Mouse (Mus musculus) midbrain, embryonic 16.5 days (tissue): Measurements from ENCODE around the gene Itpa. TPM values are rescaled to one million over a fixed set of nuclear protein-coding genes. Genes with fewer than 3 reads are reported as not detected.

Source experiments
- ATAC-seq: fragments of 200-750 bp; cut with Nextera tagmentation; 2 replicates; pipeline ENCODE4 v1.8.0; 2017; ENCODE audit warnings: moderate TSS enrichment
- H3K27ac ChIP-seq: fragments of 300-500 bp; sonication (generic); 2 replicates; pipeline ENCODE4 v1.5.1; 2014; ENCODE audit warnings: mild to moderate bottlenecking, low read length, mixed read lengths
- H3K27me3 ChIP-seq: fragments of 300-500 bp; sonication (generic); 2 replicates; pipeline ENCODE4 v1.6.1; 2014; ENCODE audit warnings: low read depth, low read length, mixed read lengths; ENCODE audit not compliant: control insufficient read depth, insufficient read depth
- H3K36me3 ChIP-seq: fragments of 300-500 bp; sonication (generic); 2 replicates; pipeline ENCODE4 v1.6.1; 2014; ENCODE audit warnings: mild to moderate bottlenecking, low read length, moderate library complexity, mixed read lengths; ENCODE audit not compliant: control insufficient read depth, insufficient read depth
- H3K4me1 ChIP-seq: fragments of 300-500 bp; sonication (generic); 2 replicates; pipeline ENCODE4 v1.6.1; 2014; ENCODE audit warnings: mild to moderate bottlenecking, low read length, mixed read lengths; ENCODE audit not compliant: control insufficient read depth, insufficient read depth
- H3K4me2 ChIP-seq: fragments of 300-500 bp; sonication (generic); 2 replicates; pipeline ENCODE4 v1.6.1; 2014; ENCODE audit warnings: mild to moderate bottlenecking, low read length, mixed read lengths
- H3K4me3 ChIP-seq: fragments of 300-500 bp; sonication (generic); 2 replicates; pipeline ENCODE4 v1.5.1; 2014; ENCODE audit warnings: low read depth, mild to moderate bottlenecking, low read length, moderate library complexity, mixed read lengths
- H3K9ac ChIP-seq: fragments of 300-500 bp; sonication (generic); 2 replicates; pipeline ENCODE4 v1.6.1; 2014; ENCODE audit warnings: low read depth, low read length, mixed read lengths
- H3K9me3 ChIP-seq: fragments of 300-500 bp; sonication (generic); replicated peaks from 2 replicates; pipeline ENCODE4 v1.6.1; 2014; ENCODE audit warnings: mild to moderate bottlenecking, low read length, mixed read lengths; ENCODE audit not compliant: control insufficient read depth, poor library complexity, severe bottlenecking
- WGBS: fragments of 180-500 bp; shearing (Covaris S2); extraction: QIAGEN DNeasy Blood & Tissue Kit; methylation state at CpG from one replicate; pipeline ENCODE4 v1.1.7; 2014; 5-methylcytosine and 5-hydroxymethylcytosine counted together
- polyA plus RNA-seq: library from polyadenylated mRNA; unstranded; fragments of >200 nt; fragmentation: Nextera tagmentation; extraction: Ambion mirVana; gene quantifications from 2 replicates; pipeline ENCODE4 v1.2.1, GENCODE M21; 2015

Gene Itpa
- polyA plus RNA-seq, 1 experiment from 2014 or later = 136 TPM

DNA sequence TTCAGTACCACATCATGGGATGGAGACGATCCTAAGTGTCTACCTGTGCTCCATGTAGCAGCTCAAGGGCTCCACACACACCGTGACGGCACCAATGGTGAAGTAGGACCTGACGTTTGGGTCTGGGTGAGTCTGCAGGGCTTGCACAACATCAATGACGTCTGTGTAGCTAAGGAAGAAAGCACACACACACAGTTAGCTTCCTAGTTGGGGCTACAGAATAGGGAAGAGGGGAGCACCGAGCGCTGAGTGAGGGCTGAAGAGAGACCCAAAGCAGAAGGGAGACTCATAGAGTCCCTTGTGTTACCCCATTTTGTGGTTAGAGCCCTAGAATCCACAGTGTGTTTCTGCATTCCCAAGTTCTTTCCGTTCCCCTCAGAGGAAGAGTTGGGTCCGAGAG is 63.3 kb downstream of the Itpa start:
- Histone ChIP-seq H3K9ac (no peak overlapping the region), H3K36me3 (peaks cover 66% of the 10 kb centered on the region), H3K27ac (no peak overlapping the region), H3K4me1 (no peaks in the 10 kb centered on the region), H3K4me3 (no peak overlapping the region), H3K27me3 (no peaks in the 10 kb centered on the region), H3K4me2 (no peak overlapping the region), H3K9me3 (no peaks in the 10 kb centered on the region)
- 94% methylated on average over 9 of the region's 9 CpGs for WGBS
- no peak for ATAC-seq

Other genes with a start within 250 kb of the Itpa start
- gene Vps16, start 243.3 kb upstream of the Itpa start, polyA plus RNA-seq = 99.2 and 110 TPM in 2 replicates
- gene Pced1a, start 242.9 kb upstream of the Itpa start, polyA plus RNA-seq = 15.4 and 15.7 TPM in 2 replicates
- 137 and 144 TPM in 2 replicates for gene Ptpra, start 217.3 kb upstream of the Itpa start, polyA plus RNA-seq
- gene Mrps26, start 103.9 kb upstream of the Itpa start, polyA plus RNA-seq = 99.4 and 109 TPM in 2 replicates
- 0.93 and 15.3 TPM in 2 replicates for gene Oxt, start 91.4 kb upstream of the Itpa start, polyA plus RNA-seq
- gene Avp, start 85.1 kb upstream of the Itpa start, polyA plus RNA-seq = 76.0 and 77.8 TPM in 2 replicates
- gene Fastkd5, start 37.6 kb upstream of the Itpa start, polyA plus RNA-seq = 10.2 and 11.4 TPM in 2 replicates
- gene Ubox5, start 37.6 kb upstream of the Itpa start, polyA plus RNA-seq = 8.4 and 8.9 TPM in 2 replicates
- gene Lzts3, start 24.8 kb upstream of the Itpa start, polyA plus RNA-seq = 17.7 and 20.7 TPM in 2 replicates
- gene Ddrgk1, start 3.0 kb upstream of the Itpa start, polyA plus RNA-seq = 71.0 and 77.1 TPM in 2 replicates
- gene Slc4a11, start 29.9 kb downstream of the Itpa start, polyA plus RNA-seq = 0.41 and 0.45 TPM in 2 replicates
- 98.1 and 108 TPM in 2 replicates for gene 4930402H24Rik, start 238.8 kb downstream of the Itpa start, polyA plus RNA-seq
- 15.0 TPM in 2 replicates for gene Atrn, start 238.9 kb downstream of the Itpa start, polyA plus RNA-seq